Mouse (Mus musculus) heart, adult 2 months (tissue): ENCODE measurements at regions not wholly inside any gene's neighbourhood (a gene's known extent, or its start where the extent isn't known, plus 50 kb on each side); places are given as distances from the start of the nearest gene placed in this dataset.

Source experiments
- DNase-seq, 2 experiments: peaks; one replicate each; pipeline ENCODE4 v3.0.0; 2021
- H3K27ac ChIP-seq: fragments of 200-600 bp; 2 replicates; pipeline ENCODE4 v1.8.1; 2022
- H3K27me3 ChIP-seq: fragments of 200-500 bp; 2 replicates; pipeline ENCODE4 v1.6.1; 2012; ENCODE audit warnings: mild to moderate bottlenecking, low read length, inconsistent platforms, mixed read lengths; ENCODE audit not compliant: control insufficient read depth, insufficient read depth
- H3K36me3 ChIP-seq: fragments of 200-500 bp; 2 replicates; pipeline ENCODE4 v1.6.1; 2012; ENCODE audit warnings: low read length, inconsistent platforms; ENCODE audit not compliant: control insufficient read depth, insufficient read depth
- H3K4me1 ChIP-seq: fragments of 200-500 bp; 2 replicates; pipeline ENCODE4 v1.6.1; 2011; ENCODE audit warnings: low read length; ENCODE audit not compliant: control insufficient read depth, insufficient read depth
- H3K4me3 ChIP-seq: fragments of 200-600 bp; 2 replicates; pipeline ENCODE4 v1.8.1; 2022
- H3K79me2 ChIP-seq: fragments of 200-500 bp; replicated peaks from 2 replicates; pipeline ENCODE4 v1.6.1; 2012; ENCODE audit warnings: mild to moderate bottlenecking, inconsistent platforms, low read length, moderate library complexity, mixed read lengths; ENCODE audit not compliant: control insufficient read depth, insufficient read depth
- H3K9ac ChIP-seq: fragments of 200-500 bp; 2 replicates; pipeline ENCODE4 v1.6.1; 2012; ENCODE audit warnings: low read depth, mild to moderate bottlenecking, control low read depth, inconsistent platforms, low read length, mixed read lengths
- CTCF ChIP-seq: fragments of 200-600 bp; IDR thresholded peaks from 2 replicates; pipeline ENCODE4 v1.8.1; 2022; ENCODE audit warnings: antibody characterized with exemption, mild to moderate bottlenecking, moderate library complexity
- EP300 ChIP-seq: fragments of 200-500 bp; IDR thresholded peaks from 2 replicates; pipeline ENCODE4 v1.6.1; 2011; ENCODE audit warnings: low read depth, low read length, control low read depth; ENCODE audit not compliant: insufficient read depth
- POLR2A ChIP-seq: fragments of 200-500 bp; IDR thresholded peaks from 2 replicates; pipeline ENCODE4 v1.6.1; 2011; ENCODE audit warnings: mild to moderate bottlenecking, low read depth, low read length, control low read depth; ENCODE audit not compliant: insufficient read depth
- WGBS: fragments of 180-500 bp; shearing (Covaris S2); methylation state at CpG from one replicate; pipeline ENCODE4 v1.1.7; 2018; 5-methylcytosine and 5-hydroxymethylcytosine counted together
- intact Hi-C: fragments of 180-260 bp; cut with DNase I; formaldehyde crosslinking; loops from one replicate; pipeline ENCODE4 v1.15.1; 2025

DNA sequence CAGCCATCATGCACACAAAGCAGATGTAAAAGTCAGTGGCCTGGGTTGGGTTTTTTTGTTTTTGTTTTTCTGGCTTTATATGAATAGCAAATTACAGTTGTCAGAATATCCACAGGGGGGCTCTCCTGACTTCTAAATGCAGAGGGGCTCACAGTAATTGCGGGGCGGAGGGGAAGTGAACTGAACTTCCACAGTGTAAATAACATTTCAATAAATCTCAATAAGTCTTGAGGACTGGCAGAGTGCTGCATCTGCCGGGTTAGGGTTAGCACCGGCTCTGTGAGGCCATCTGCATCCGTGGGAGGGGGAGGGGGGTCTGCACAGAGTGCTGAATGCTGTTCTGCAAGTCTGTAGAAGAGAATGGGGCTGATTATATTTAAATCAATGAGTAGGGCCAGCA, 50.3 kb upstream of the Arl4c start:
- no peak overlapping the region for H3K27ac ChIP-seq
- no peak for DNase-seq
- WGBS: 17% methylated on average over 5 of the region's 5 CpGs

DNA sequence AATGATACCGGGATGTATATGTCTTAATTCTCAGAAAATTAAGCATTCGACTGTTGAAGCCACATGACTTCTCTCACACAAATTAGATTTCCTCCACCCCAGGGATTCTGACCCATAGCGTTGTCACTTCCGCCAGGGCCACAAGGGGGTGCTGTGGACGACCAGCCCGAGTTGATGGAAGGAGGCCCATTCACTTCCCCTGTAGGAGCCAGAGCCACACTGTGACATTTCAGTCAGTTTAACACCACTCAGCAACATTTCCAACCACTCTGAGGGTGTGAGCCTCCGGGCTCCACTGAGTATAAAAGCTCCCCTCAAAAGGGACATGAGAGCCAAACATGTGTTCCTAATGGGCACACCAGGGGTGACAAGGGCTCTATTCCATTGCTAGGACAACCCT, 54.6 kb upstream of the Arl4c start:
- no peaks in the 10 kb centered on the region for H3K79me2 ChIP-seq
- H3K36me3 ChIP-seq: no peaks in the 10 kb centered on the region
- DNase-seq: peak; percentile 27 to 70
- H3K27ac ChIP-seq: peak overlapping the region; percentile 32
- peaks cover 2% of the 10 kb centered on the region; the same call in 1 of the 2 replicates for H3K4me1 ChIP-seq
- no peaks in the 10 kb centered on the region for H3K27me3 ChIP-seq
- intact Hi-C loops: no loop called here
- no peak overlapping the region for H3K4me3 ChIP-seq
- peak; percentile 77 for TF ChIP-seq CTCF
- no peak for TF ChIP-seq POLR2A
- TF ChIP-seq EP300: no peak
- 68% methylated on average over 7 of the region's 7 CpGs for WGBS
- H3K9ac ChIP-seq: no peak overlapping the region

More for the DNA sequence above, 50.3 kb upstream of the Arl4c start:
- Histone ChIP-seq H3K79me2 (no peaks in the 10 kb centered on the region), H3K36me3 (no peaks in the 10 kb centered on the region), H3K4me1 (peaks cover 2% of the 10 kb centered on the region; the same call in 1 of the 2 replicates), H3K9ac (no peak overlapping the region), H3K27me3 (no peaks in the 10 kb centered on the region), H3K4me3 (no peak overlapping the region)
- TF ChIP-seq CTCF (peak; percentile 59), POLR2A (no peak)
- intact Hi-C loops: no loop called here

DNA sequence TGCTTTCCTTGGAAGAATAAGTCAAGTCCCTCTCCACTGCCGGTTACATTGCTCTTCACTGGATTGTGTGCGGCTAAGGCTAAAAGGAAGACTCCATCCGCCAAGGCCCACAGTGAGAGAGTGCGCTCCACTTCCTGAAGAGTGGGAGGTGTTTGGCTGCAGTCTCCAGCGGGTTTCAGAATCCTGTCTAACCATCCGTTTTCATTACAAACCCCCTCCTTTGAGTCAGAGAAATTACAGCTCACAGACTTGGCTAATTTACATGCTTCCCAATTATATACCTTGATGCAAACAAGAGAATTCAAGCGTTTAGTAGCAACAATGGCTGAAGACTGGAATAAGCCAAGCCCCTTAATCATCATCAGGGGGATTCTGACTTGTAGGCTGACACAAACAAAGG, 55.1 kb upstream of the Arl4c start:
- Histone ChIP-seq H3K9ac (no peak overlapping the region), H3K4me1 (peaks cover 2% of the 10 kb centered on the region; the same call in 1 of the 2 replicates), H3K79me2 (no peaks in the 10 kb centered on the region), H3K27ac (peak overlapping the region; percentile 32), H3K4me3 (no peak overlapping the region), H3K36me3 (no peaks in the 10 kb centered on the region), H3K27me3 (no peaks in the 10 kb centered on the region)
- peak; percentile 22 to 31 for DNase-seq
- WGBS: 39% methylated on average over 7 of the region's 7 CpGs
- no peak for TF ChIP-seq EP300
- TF ChIP-seq POLR2A: no peak
- TF ChIP-seq CTCF: no peak
- intact Hi-C loops: no loop called here

DNA sequence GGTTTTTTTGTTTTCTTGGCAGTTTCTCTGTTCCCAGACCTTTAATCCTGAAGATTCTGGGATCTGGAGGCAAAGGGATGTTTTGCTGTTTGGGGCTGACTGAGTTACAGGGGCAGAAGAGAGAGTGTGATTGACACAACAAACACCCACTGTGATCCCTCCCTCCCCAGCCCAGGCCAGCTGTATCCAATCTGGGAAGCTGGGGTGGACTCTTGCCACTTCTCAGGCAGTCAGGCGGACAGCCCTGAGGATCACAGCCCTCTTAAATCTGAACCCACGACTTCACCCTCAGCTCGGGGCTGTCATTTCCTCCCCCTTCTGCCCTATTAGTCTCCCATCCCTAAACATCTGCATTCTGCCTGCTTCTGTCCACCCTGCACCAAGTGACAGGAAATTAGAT, 55.7 kb upstream of the Arl4c start:
- Histone ChIP-seq H3K4me1 (peaks cover 2% of the 10 kb centered on the region; the same call in 1 of the 2 replicates), H3K9ac (no peak overlapping the region), H3K79me2 (no peaks in the 10 kb centered on the region), H3K4me3 (no peak overlapping the region), H3K27me3 (no peaks in the 10 kb centered on the region), H3K36me3 (no peaks in the 10 kb centered on the region), H3K27ac (peak overlapping the region; percentile 32; the same call in 1 of the 2 replicates)
- 26% methylated on average over 3 of the region's 3 CpGs for WGBS
- intact Hi-C loops: no loop called here
- DNase-seq: peak; percentile 24 to 37
- TF ChIP-seq POLR2A (no peak), CTCF (no peak), EP300 (no peak)

DNA sequence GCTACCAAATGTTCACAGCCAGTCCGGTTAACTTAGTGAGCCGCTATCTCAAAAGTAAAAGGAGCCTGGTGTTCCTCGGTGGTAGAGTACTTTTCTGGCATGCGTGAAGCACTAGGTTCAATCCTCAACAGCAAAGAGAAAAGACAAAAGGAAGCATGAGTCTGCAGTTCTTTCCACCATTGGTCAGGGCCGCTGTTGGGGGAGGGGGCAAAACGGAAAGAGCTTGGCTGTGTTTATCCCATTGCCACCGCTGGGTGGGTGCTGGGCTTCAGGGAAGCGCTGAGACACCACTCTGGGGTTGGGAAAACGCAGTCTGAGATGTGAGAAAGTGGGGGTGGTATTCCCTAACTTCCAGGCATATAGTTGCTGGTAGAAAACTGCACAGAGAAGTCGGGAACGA, 58.6 kb upstream of the Arl4c start:
- no peak for TF ChIP-seq CTCF
- TF ChIP-seq EP300: no peak
- TF ChIP-seq POLR2A: no peak
- H3K4me1 ChIP-seq: peaks cover 2% of the 10 kb centered on the region; the same call in 1 of the 2 replicates
- intact Hi-C loops: no loop called here
- no peaks in the 10 kb centered on the region for H3K27me3 ChIP-seq
- no peak for DNase-seq
- H3K79me2 ChIP-seq: no peaks in the 10 kb centered on the region
- H3K4me3 ChIP-seq: no peak overlapping the region
- H3K36me3 ChIP-seq: no peaks in the 10 kb centered on the region
- no peak overlapping the region for H3K9ac ChIP-seq
- H3K27ac ChIP-seq: no peak overlapping the region
- 72% methylated on average over 11 of the region's 11 CpGs for WGBS

DNA sequence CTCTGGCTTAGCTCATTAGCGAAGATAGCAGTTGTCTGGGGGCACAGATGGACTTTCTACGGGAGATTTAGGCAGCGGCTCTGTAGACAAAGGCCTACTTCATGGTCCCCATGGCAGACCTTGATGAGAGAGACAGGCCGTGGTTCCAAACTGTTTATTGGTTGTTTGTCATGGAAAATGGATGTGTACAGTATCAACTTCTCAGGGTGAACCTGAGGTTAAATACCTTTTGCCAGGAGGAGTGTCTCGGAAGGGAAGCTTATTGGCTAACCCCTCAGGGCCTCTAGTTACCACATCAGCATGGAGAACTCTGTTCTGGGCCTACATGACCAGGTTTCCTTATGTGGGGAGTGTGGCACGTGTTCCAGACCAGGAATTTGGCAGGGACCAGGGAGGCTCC, 59.1 kb upstream of the Arl4c start:
- peaks cover 2% of the 10 kb centered on the region; the same call in 1 of the 2 replicates for H3K4me1 ChIP-seq
- no peak overlapping the region for H3K9ac ChIP-seq
- intact Hi-C loops: no loop called here
- H3K27me3 ChIP-seq: no peaks in the 10 kb centered on the region
- no peak overlapping the region for H3K4me3 ChIP-seq
- 87% methylated on average over 6 of the region's 6 CpGs for WGBS
- no peak for DNase-seq
- H3K27ac ChIP-seq: no peak overlapping the region
- H3K79me2 ChIP-seq: no peaks in the 10 kb centered on the region
- TF ChIP-seq POLR2A (no peak), EP300 (no peak), CTCF (no peak)
- H3K36me3 ChIP-seq: no peaks in the 10 kb centered on the region
